Mouse (Mus musculus): ENCODE measurements around the gene Kcnh2.

Gene Kcnh2

GRCm38 (mm10) chr5:24378700-24379099 is 27.3 kb upstream of the Kcnh2 start:
- DNase-seq (ENCODE audit: low read depth, low spot score) = no peak

DNA sequence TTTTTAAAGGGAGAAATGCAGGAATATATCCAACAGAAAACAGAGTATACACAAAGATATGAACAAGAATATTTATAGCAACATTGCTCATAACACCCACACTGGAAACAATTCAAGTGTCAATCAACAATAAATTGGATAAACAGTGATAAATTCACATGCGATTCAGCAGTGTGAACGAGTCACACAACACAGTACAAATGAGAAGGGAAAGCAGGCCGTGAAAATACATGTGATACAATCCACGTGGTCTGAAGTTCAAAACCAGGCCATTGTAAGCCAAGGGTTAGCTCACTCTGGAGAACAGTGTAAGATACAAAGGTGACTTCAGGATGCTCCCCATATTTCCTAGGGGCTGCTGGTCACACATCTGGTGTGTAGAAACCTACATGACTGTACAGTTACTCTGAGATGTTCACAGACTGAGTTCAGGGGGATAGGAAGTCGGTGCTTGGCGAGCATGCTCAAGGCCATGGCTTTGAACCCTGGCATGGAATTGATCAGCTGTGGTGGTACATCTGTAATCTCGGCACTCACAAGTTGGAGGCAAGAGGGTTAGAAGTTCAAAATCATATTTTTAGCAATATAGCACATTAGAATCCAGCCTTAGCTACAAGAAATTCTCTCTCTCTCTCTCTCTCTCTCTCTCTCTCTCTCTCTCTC is 23.4 kb upstream of the Kcnh2 start:
- DNase-seq (ENCODE audit: low read depth, low spot score) = no peak

DNA sequence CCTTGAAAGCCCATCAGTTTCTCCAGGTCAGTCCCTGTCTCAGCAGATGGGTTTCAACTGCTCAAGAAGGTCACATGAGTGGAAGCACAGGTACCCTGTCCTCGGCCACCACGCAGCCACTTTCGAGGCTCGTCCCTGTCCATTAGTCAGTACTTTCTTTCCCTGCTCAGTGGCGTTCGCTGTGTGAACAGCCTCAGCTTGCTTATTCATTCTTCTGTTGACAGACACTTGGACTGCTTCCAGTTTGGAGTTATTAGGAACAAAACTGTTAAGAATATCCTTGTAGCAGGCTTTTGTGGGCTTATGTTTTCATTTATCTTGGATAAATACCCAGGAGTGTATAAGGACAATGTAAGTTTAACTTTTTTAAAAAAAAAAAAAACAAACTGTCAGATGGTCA is 22.8 kb upstream of the Kcnh2 start:
- no peak for DNase-seq (ENCODE audit: low read depth, low spot score)

GRCm38 (mm10) chr5:24373807-24374206 is 22.4 kb upstream of the Kcnh2 start:
- DNase-seq (ENCODE audit: low read depth, low spot score) = no peak

- no peak for DNase-seq (ENCODE audit: low read depth, low spot score)
Observed at GRCm38 (mm10) chr5:24369767-24370166, 18.4 kb upstream of the Kcnh2 start.

DNA sequence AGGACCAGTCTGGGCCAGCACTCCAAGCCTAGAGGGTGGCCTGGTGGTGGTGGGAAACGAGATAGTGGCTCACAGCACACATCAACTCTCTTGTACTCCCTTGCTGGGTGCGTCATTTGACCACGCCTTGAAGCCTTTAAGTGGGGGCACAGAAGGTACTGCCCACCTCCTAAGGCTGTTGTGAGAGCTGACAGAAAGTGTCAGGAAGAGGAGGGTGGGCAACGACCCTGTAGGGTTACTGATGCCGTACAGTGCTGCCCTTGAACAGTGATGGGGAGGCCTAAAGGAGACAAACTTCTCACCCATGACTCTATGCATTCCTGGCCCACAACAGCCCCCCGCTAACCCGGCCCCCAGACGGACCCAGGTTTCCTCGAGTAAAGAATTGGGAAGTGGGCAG is 15.0 kb upstream of the Kcnh2 start:
- DNase-seq (ENCODE audit: low read depth, low spot score) = no peak

- no peak for DNase-seq (ENCODE audit: low read depth, low spot score)
Observed at GRCm38 (mm10) chr5:24365528-24365927, 14.1 kb upstream of the Kcnh2 start.

GRCm38 (mm10) chr5:24364963-24365362 is 13.6 kb upstream of the Kcnh2 start:
- no peak for DNase-seq (ENCODE audit: low read depth, low spot score)

GRCm38 (mm10) chr5:24364508-24364907 is 13.1 kb upstream of the Kcnh2 start, which contains the start of gene Nos3:
TSS of gene Nos3 (plus strand) at chr5:24364810.
- DNase-seq (ENCODE audit: low read depth, low spot score) = no peak

- DNase-seq (ENCODE audit: low read depth, low spot score) = no peak
Observed at GRCm38 (mm10) chr5:24364061-24364460, 12.7 kb upstream of the Kcnh2 start.

DNA sequence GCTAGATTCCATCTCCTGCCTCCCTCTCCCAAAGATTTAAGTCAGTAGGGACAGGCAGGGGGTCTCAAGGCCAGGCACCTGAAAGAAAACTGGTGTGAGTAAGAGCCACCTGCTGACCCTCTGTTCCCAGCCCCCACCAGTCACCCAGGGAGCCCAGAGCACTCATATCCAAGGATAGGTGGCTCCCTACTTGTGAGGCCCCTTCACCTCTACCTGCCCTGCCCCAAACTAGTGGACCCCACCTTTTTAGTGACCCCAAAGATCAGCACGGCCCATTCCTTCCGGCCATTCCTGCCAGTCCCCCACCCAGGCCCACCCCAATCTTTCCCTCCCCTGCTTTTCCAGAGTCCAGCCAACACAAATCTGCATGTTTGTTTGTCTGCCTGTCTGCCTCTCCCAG is 12.1 kb upstream of the Kcnh2 start:
- no peak for DNase-seq (ENCODE audit: low read depth, low spot score)

- peak; percentile 30 for DNase-seq (ENCODE audit: low read depth, low spot score)
Observed at GRCm38 (mm10) chr5:24360792-24361454, 9.5 kb upstream of the Kcnh2 start.

DNA sequence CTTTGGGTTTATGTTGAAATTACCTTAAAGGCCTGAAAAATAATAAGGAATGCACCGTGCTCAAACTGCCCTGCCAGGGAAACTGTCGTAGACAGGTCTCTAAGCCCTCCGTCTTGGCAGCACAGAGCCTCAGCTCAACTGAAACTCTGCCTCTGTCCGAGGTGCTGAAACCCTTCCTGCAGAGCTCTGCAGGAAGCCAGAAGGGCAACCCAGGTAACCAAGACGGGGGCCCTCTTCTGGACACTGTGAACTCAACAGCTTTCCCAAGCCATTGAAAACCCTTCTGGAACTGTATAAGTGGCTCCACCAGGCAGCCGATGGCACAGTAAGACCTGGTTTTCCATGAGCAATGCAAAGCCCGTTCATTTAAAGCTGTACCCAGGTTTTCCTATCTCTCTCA is 6.1 kb upstream of the Kcnh2 start:
- DNase-seq (ENCODE audit: low read depth, low spot score) = no peak

DNA sequence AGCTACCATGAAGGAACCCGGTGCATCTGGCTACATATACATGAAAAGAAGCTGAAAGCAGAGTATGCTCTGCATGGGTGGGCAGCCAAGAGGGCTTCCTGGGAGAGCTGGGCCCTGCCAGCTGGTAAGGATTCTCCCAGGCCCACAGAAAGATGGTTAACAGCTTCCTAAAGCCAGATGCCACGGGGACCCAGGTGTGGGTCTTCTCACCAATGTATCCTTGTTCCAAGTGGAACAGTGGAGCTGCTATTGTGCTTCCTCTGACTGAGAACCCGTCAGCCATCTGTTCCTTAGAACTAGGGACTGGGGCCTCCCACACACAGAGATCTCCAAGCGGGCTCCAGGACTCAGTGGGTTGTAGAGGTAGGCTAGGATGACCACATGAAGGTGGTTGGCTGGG is 5.4 kb upstream of the Kcnh2 start:
- no peak for DNase-seq (ENCODE audit: low read depth, low spot score)

GRCm38 (mm10) chr5:24353327-24353726 is 1.9 kb upstream of the Kcnh2 start:
- no peak for DNase-seq (ENCODE audit: low read depth, low spot score)

GRCm38 (mm10) chr5:24352251-24352859 is 951 bp upstream of the Kcnh2 start:
- DNase-seq (ENCODE audit: low read depth, low spot score) = no peak

- DNase-seq (ENCODE audit: low read depth, low spot score) = no peak
Observed at GRCm38 (mm10) chr5:24351701-24352171, 332 bp upstream of the Kcnh2 start.

DNA sequence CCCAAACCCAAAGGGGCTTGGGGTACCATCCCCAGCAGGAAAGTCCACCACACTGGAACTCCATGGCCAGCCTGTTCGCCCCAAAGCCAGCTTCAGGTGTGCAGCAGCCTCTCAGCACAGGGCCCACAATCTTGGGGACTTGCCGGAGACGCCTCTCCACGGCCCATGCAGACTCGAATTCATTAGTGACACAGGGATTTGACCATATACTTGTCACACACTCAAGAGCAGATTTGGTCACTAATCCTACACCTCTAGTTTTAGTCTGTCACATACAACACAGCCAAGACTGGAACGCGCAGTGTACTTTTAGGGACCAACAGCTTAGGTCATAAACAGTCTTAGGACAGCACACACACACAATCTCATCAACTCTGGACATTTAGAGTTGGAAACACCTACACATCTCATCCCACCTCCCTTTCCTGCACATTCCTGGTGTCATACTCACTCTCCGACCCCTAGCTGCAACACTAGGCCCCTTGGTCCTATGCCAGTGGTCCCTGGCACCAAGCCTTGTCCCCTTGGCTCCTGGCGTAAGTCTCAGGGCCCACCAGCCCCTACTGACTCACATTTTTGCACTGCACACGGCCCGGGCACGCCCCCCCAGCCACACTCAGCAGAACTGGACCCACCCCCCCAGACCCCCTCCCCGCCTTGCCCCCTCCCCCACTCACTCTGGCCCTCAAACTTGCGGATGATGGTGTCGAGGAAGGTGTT is 713 bp downstream of the Kcnh2 start:
- no peak for DNase-seq (ENCODE audit: low read depth, low spot score)

DNA sequence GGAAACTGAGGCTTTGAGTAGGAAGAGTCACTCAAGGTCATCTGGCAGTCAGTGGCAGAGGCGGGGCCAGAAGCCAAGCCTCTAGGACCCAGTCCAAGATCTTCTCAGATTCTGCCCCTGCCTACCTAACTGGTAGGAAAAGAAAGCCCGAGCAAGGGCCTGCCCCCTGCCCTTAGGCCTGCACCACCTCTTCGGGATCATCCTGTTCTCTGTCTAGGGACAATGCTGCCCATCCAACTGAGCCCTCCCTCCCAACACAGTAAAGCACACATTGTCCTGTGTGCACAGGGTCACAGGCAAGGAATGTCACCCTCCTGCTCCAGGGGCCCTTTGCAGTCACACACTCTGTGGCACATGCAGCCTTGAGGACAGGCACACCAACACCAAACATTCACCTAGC is 1.3 kb downstream of the Kcnh2 start:
- no peak for DNase-seq (ENCODE audit: low read depth, low spot score)

GRCm38 (mm10) chr5:24348546-24348945 is 2.9 kb downstream of the Kcnh2 start:
- no peak for DNase-seq (ENCODE audit: low read depth, low spot score)

DNA sequence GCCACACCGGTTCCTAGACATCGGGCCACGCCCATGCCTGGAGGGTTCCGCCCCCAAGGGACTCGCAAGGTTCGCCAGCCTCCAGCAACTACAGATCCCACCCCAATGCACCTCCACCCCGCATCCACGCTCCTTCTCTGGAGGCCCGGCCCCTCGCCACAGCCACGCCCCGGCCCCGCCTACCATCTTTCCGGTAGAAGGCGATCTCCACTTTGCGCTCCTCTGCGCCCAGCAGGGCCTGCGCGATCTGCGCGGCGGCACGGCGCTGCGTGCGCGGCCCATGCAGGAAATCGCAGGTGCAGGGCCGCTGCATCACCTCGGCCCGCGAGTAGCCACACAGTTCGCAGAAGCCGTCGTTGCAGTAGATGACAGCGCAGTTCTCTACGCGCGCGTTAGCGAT is 3.3 kb downstream of the Kcnh2 start:
- DNase-seq (ENCODE audit: low read depth, low spot score) = no peak

DNA sequence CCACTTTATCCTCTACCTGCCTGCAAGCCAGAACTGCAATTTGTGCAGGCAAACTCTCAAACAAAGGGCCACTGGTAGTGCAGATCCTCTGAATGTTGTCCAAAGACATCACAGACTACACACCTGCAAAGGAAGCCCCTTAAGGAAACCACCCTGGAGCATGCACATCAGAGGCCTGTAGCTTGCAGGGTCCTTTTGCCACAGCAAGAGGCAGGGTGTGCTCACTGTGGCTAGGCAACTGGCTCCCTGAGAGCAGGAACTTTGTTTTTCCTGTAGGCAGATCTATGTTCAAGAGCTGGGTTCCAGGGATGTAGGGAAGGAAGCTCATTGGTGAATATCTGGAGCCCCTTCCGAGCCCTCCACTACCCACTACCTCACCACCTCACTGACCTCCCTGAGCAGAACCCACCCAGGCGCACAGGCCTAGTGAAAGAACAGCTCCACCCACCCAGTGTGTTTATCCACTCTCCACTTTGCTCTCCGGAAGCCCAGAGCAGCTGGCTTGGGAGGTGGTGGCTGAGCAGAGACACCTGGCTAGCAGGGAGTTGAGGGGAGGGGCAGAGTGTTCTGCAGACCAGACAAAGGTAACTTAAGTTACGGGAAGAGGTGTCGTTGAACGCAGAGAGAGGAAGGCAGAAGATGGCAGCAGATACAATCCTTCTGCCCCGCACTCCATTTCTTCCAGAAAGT is 4.1 kb downstream of the Kcnh2 start:
- DNase-seq (ENCODE audit: low read depth, low spot score) = no peak
